Mouse (Mus musculus): Measurements from ENCODE around the gene Itih4.

Gene Itih4

DNA sequence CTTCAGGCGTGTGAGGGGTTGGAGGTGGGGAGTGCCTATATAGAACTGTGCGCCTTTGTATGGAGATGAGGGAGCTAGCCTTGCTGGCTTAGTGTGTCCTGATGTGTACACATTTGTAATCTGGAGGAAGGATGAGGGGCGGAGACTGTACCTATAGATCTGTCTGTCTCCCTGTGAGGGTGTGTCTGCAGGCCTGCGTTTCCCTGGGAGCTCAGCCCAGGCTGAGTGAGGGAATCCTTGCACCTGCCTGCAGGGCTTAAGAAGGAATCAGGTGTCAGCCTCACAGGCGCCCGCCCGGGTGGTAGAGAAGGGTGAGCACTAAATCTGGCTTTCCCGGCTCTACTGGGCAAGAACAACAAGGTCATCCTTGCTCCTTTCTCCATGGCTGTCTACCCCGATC lies 6.5 kb upstream of the Itih4 start:
- DNase-seq (ENCODE audit: low read depth), result no peak

DNA sequence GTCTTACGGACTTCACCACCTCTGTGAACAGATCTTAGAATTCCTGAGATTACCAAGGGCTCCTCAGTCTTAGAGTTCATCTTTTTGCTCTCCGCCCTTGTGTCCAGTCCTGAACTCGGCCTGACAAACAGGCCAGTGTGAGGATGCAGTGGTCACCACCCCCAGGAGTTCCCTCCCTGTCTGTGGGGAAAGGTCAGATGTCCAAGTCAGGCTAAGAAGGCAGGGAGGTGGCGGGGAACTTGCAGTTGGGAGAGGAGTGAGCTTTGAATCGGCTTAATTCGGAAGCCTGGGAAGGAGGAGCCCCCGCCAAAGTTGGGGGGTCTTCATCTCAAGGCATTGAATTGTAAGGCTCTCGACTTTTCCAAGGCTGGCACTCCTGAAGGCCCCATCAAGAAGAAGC lies 6.0 kb upstream of the Itih4 start:
- no peak for DNase-seq (ENCODE audit: low read depth)

DNA sequence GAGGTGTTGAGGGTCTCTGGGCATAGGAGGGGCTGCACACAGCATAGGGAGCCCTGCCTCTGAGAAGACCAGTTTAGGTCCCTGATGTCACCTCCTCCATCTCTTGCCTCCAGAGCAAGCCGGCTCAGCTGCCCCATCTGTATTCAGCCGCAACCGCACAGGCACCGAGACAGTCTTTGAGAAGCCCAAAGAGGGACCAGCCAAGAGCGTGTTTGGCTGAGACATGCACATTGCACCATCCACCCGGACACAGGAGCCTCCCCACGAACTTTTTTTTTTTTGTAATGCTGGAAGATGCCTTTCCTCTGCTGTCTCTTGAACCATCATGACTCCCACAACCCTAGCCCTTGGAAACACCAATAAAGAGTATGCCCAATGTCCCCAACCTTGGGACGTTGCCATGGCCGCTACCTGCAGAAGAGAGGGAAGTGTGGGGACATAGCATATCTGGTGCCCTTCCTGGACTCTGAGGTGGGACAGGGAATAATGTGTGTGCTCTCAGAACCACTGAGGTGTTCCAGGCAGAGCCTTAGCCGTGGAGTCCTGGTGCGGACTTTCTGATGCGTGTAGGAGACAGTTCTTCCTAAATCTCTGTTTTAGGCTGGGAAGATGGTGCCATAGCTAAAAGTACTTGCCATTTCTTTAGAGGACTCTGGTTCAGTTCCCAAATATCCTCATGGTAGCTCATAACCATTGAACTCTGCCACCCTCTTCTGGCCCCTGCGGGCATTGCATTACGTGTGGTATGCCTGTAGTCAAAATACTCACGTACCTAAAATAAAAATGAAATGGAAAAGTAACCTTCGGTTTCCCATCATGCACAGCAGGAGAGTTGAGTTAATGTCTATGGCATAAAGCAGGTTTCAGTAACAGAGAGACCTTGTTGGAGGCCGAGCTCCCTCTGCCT lies 5.2 kb upstream of the Itih4 start:
- DNase-seq (ENCODE audit: low read depth), result no peak

DNA sequence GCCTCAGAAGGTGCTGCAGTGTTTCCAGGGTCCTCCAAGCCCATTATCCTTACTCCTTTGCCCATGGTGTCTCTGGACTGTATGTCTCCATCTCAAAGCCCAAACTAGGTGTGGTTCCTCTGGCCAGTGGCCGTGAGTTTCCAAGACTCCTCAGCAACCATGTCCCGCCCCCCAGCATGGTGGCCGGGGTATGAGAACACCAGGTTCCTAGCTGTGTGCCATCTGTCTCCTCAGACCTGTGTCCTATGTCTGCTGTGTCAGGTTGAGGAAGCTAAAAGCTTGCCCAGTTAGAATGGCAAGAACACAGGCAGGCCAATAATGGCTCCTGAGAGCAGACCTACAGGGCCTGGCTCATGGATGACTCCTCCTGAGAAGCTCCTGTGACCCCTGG lies 4.6 kb upstream of the Itih4 start:
- no peak for DNase-seq (ENCODE audit: low read depth)

DNA sequence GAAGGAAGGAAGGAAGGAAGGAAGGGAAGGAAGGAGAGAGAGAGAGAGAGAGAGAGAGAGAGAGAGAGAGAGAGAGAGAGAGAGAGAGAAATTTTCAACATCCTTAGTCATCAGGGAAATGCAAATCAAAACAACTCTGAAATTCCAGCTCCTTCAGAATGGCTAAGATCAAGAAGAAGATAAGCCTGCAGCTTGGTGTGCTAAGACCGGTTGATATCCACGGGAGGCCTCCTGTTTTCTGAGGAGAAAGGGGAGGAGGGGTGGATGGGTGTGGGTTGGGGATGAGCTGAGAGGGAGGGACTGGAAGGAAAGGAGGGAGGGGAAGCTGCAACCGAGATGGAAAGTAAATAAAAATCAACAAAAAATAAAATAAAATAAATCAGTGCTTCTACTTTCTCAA lies 978 bp upstream of the Itih4 start:
- DNase-seq (ENCODE audit: low read depth), result no peak

DNA sequence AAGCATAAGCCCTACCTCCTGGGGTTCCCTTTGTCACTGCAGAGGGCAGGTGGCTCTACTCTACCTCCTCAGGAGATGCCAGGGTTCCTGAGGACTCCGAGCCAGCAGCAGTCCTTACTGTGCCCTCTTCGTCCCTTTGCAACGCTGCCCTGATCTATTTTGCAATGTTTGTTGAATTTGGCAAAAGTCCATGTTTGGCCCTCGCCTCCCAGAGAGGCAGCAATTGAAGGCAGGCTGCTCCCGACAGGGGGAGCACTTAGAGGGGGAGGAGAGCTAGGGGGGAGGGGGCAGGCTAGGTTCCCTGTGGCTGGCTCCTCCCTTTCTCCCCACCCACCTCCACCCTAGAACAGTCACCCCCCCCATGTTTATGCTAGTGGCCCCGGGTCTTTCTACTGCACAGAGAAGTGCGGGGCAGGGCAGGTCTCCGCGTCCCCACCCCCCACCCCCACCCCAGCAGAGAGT lies 2.0 kb downstream of the Itih4 start:
- no peak for DNase-seq (ENCODE audit: low read depth)

DNA sequence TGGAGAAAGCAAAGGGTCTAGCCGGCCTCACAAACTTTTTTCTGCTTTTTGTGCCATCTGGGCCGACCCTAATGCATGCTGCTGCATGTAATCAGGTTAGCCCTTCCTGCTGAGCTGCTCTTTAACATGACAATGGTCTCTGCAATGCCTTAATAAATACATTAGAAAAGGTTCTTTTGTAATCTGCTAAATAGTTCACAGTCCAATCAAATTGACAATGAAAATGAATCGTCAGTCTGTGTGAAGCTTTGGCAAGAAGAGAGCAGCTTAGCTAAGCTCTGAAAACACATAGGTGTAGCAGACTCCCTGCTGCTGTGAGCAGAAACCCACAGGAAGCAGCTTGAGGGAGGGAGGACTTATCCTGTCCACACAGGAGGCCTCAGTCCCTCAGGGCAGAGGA lies 13.7 kb downstream of the Itih4 start:
- DNase-seq (ENCODE audit: low read depth), result no peak

DNA sequence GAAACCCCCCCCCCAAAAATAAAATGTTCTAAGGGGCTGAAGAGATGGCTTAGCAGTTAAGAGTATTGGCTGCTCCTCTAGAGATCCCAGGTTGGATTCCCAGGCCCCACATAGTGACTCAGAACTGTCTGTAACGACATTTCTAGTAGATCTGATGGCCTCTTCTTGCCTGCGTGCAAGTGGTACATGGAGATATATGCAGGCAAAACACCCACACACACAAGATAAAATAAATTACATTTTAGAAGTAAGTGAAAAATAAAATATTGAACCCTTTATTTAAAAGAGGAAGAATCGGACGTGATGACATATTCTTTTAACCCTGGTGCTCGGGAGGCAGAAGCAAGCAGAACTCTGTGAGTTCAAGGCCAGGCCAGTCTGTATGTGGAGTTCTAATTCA lies 16.4 kb downstream of the Itih4 start:
- no peak for DNase-seq (ENCODE audit: low read depth)

DNA sequence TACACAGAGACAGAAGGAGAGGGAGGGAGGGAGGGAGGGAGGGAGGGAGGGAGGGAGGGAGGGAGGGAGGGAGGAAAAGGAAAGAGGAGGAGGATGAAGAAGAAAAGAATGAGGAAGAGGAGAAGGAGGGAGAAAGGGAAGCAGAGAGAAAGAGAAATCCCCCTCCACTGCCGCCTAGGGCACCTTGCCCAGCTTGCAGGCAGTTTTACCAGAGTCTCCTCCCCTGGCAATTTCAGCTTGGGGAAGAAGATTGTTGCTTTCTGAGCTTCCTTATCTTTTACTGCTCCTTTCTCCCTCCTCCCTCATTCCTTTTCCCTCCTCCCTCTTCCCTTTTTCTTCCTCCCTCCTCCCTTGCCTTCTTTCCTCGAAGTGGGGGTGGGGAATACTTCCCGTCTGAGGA lies 16.8 kb downstream of the Itih4 start:
- no peak for DNase-seq (ENCODE audit: low read depth)

DNA sequence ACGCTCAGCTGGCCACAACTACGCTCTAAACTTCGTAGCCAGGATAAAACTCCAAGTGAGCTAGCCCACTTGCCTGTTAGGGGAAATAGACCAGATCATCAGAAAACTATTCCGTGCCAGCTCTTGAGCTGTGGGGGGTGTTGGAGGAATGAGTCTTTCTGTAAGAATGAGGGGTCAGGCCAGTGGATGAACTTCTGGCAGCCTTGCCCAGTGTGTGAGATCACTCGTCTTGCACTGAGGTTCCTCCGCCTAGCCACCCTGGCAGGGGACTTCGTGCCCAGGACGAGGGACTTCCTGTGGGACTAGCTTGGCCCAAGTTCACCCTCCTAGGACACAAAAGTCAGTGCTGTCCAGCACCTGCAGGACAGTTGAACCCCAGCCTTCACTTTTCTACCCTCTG lies 18.0 kb downstream of the Itih4 start:
- DNase-seq (ENCODE audit: low read depth), result peak; percentile 46

DNA sequence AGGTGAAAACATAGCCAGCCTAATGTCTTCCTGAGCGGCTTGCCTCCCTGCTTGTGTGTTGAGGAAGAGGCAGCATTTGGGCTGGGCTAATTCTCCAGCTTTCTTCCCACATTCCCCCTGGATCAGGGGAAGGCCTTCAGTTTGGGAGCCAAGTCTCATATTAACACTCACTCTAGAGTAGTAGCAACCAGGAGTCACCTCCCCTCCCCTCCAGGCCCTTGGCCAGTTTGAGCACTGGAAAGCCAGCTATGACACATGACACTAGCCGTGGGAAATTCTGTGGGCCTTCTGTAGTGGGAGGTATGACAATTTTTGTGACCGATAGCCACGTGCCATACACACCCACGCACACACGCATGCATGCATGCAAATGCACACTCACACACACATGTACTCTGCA lies 19.7 kb downstream of the Itih4 start:
- no peak for DNase-seq (ENCODE audit: low read depth)

DNA sequence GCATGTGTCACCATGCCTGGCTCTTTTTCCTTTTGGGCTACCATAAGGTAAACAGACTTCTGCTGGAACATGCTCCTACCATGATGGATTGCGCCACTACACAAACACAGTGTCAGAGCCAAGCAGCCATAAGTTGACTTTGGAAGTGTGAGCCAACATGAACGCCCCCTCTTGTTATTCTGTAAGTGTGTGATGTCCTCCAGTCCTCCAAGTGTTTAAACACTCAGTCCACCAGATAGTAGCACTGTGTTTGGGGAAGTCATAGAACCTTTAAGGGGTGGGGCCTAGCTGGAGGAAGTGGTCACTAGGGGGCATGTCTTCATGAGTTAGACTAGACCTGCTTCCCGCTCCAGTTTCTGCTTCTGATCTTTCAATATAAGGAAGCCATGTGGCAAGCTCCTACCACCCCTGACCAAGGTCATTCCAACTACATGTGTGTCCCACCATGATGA lies 21.6 kb downstream of the Itih4 start:
- peak; percentile 34 for DNase-seq (ENCODE audit: low read depth)

DNA sequence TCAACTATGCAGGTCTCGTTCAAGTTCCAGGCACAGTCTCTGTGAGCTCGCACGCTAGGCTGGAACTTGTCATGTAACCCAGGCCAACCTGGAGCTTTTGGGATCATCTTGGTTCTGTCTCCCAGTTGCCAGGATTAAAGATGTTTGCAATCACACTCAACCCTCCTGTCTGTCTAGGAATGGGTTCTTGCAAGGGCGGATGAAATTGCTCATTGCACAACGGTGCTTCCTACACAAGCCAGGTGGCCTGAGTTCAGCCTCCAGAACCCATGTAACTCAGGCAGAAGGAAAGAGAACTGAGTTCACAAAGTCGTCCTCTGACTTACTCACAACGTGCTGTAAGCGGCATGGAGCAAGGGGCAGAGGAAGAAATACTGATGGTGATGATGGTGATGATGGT lies 24.9 kb downstream of the Itih4 start:
- DNase-seq (ENCODE audit: low read depth), result no peak

DNA sequence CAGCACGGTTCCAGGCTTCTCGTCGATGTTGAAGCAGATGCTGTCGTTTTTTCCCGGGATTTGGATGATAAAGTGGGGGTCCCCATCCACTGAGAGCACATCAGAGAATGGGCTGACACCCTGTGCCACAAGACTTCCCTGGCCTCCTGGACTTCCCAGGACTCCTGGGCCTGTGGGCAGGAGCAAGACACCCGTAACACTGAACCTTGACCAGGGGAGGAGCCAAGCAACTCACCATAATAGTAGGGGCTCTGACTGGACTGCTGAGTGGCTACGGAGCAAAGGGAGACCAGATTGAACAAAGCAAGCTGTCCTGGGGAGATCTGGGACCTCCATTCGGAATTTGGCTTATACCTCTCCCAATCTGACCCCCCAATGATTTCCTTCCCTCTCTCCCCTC lies 26.4 kb downstream of the Itih4 start:
- DNase-seq (ENCODE audit: low read depth), result no peak

DNA sequence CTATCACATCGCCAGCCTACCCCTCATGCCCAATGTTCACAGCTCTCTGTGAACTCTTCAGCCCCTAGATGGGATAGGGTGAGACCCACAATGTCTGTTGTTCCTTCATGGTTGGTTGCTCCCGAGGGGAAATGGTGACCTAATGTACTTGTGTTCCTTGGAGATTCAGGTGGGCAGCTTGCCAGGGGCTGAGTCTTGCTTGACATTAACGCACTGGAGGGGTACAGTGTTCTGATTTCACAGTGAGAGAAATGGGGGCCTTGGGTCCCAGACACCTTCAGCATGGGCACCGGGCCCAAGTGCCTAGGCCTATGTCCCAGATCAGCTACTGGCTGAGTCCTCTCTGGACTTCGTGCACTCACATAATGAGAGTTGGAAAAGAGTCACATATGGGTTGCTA lies 27.1 kb downstream of the Itih4 start:
- DNase-seq (ENCODE audit: low read depth), result no peak

DNA sequence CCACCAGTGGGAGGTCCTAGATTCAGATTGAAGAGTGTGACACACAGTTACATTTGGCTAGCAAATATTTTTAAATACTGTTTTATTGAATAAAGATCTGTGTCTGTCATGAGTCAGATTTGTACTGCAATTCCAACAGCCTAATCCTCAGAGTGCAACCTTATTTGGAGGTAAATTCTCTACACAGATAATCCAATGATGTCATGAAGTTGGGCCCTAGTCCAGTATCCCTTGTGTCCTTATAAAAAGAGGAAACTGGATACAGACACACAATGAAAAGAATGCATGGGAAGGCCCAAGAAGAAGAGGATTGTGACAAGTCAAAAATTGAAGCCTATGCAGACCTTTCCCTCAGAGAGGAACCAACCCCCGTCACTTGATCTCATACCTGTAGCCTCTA lies 30.2 kb downstream of the Itih4 start:
- DNase-seq (ENCODE audit: low read depth), result no peak

DNA sequence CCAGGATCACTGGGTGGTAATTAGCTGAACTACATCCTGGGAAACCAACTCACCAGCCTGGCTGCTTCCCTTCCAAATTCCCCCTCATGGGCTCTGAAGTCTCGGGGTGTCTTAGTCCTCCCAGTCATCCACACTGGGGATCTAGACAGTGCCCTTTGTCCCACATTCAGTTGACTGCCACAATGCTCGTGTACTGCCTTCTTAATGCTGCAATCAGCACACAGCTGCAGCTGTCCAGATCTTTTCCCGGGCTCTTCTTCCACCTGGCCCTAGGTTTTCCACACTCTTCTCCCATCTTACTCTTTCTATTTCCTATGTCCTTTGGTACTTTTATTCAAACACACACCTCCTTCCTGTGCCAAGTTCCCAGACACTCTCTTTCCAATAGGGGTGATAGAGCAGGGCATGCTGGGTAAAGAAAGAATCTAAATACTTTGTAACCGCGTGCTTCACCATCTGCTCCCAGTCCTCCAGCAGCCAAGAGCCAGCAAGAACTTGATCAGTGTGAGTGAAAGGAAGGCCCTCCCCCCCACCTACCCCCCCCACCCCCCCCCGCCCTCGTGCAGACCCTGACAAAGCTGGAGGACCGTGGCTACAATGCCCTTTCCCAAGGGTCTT lies 35.9 kb downstream of the Itih4 start:
- no peak for DNase-seq (ENCODE audit: low read depth)

DNA sequence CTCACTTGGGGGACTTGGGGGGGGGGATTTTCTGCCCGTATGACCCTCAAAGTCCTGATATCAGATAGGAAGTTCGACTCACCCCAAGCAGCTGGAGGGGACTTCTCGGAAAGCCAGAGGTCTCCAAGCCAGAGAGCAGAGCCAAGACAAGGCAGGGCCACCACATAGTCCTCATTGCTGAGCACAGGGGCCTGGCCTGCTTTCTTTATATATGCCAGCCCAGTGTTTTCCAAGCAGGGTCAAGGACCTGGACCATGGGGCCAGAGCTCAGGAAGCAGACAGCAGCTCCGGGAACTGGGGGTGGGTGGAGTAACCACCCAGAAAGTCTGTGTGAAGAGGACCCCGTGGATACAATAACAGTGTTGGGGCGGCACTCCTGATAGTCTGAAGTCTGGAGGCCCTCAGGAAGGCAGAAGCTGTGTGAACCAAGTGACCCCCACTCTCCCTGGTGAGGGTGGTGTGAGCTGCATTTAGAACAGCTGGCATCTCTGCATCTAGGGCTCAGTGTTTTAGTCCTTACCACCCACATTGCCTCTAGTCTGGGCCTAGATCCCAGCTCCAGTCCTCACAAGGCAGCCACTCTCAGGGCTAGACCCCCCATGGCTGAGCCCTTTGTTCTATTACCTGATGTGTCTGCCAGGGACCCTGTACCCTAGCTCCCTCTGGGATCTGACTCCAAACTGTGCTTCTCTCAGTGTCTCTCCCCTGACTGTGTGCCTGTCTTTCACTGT lies 37.3 kb downstream of the Itih4 start, which contains the start of gene Itih3:
Gene Itih3, minus strand, starts transcription at position 386 of the 731 bp plus-strand sequence.
- no peak for DNase-seq (ENCODE audit: low read depth)

DNA sequence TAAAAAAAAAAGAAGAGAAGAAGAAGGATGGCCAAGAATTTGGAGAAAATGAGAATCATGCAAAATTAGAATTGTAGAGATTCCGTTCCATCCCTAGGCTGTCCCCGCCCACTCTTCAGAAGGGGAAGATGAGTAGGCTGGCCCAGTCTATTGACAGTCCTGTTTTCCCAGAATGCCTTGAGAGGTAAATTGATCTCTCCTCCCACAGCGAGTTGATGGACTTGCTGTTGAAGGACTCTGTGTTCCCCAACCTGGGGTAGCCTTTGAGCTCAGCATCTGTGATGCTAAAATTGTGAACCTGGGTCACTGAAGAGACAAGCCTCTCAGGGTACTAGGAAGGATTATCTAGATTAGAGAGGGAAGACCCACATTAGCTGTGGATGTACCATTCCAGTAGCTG lies 39.2 kb downstream of the Itih4 start:
- DNase-seq (ENCODE audit: low read depth), result no peak

DNA sequence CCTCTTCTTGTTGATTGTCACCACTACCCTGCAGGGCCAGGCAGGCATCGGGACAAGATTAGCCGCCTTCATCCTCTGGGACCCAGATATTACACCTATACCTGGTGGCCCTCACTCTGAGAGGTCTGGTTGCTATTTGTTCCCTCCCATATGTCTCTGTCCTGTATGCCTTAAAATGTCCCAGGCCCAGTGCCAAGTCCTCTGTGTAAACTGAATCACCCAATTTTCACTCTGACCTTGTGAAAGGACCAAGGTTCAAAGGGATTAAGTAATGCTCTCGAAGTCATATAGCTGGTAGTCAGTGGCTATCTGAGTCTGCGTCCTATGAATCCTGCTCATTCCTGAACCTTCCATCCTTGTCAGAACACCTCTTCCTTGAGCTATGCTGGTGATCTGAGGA lies 44.1 kb downstream of the Itih4 start:
- DNase-seq (ENCODE audit: low read depth), result no peak

DNA sequence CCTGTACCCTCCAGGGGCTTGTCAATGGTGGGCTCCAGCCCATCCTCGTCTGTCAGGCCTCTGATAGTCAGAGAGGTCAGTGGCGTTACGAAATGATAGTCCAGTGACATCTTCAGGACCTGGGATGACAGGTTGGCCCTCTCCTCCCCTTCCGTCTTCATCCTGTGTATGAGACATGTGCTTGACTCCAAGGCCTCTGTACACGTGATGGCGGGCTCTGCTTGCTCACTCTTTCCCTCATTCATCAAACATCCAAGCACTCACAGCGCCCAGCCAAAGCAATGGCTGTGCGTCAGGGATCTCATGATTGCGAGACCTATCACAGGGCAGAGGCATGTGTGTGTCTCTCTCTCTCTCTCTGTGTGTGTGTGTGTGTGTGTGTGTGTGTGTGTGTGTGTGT lies 47.1 kb downstream of the Itih4 start:
- no peak for DNase-seq (ENCODE audit: low read depth)

DNA sequence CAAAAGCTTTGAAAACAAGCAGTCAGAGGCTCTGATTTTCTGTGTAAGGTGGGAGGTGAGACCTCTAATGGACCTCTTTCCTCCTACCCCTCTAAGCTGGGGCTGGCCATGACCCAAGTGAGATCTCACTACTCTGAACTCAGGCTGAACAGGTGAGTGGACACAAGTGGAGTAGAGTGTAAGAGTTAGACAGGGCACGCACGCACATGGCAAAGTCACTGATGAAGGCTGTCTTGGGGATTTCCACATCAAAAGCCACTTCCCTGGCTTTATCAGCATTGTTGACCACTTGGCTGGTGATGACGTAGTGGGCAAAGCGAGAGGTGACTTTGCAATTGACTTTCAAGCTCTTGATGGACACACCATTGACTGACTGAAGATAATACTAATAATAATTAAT lies 56.0 kb downstream of the Itih4 start:
- no peak for DNase-seq (ENCODE audit: low read depth)

DNA sequence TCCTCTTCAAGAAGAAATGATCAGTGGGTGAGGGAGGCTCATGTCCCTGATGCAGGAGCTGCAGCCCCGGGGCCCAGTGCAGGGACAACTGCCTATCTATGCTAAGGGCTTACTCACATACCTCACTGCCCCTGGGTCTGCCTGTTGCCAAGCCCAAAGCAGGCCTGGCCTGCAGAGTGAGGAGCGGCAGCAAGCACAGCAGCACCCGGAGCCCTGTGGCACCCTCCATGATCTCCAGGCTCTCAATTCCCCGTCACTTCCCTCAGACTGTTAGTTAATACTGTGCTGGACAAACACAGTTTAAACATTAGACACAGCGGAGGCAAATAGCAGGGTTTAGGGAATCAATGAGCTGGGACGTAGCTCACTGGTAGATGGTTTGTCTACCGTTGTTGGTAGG lies 56.8 kb downstream of the Itih4 start, which contains the start of gene Itih1:
Gene Itih1, minus strand, starts transcription at position 252 of the 400 bp plus-strand sequence.
- no peak for DNase-seq (ENCODE audit: low read depth)

All from fibroblast of lung, adult 2 months (primary cell).